Mouse (Mus musculus): Measurements from ENCODE around the gene Fam78b.

GRCm38 (mm10) chr1:167083181-167083580, 82.0 kb downstream of the Fam78b start:
- TF ChIP-seq CTCF (IDR thresholded peaks at IDR 0.05; ENCODE audit: extremely low read depth, insufficient read depth, insufficient read length, insufficient replicate concordance): no peak
- no peak for TF ChIP-seq POLR2A (IDR thresholded peaks at IDR 0.05; ENCODE audit: low read depth, low read length)
